Mouse (Mus musculus): ENCODE data around the gene Igfbp5. TPM values are rescaled to one million over a fixed set of nuclear protein-coding genes. Genes with fewer than 3 reads are reported as not detected.

Igfbp5 gene
- polyA plus RNA-seq, 1 experiment: 691 TPM

- TF ChIP-seq POLR2AphosphoS2 (IDR thresholded peaks at IDR 0.05; ENCODE audit: insufficient read length, low read depth) (no peak), SRF (IDR thresholded peaks at IDR 0.05; ENCODE audit: control insufficient read depth, insufficient read length, low read depth) (no peak), USF1 (IDR thresholded peaks at IDR 0.05; ENCODE audit: low read depth) (no peak), TCF12 (IDR thresholded peaks at IDR 0.05; ENCODE audit: insufficient read depth, poor library complexity, severe bottlenecking) (no peak), REST (IDR thresholded peaks at IDR 0.05; ENCODE audit: insufficient read depth, insufficient read length) (no peak), CEBPB (IDR thresholded peaks at IDR 0.05; ENCODE audit: insufficient read depth, poor library complexity, severe bottlenecking) (no peak), MYOG (IDR thresholded peaks at IDR 0.05; ENCODE audit: control insufficient read depth in 1 of 3, insufficient read depth in 1 of 3, insufficient read length in 2 of 3, low read depth in 2 of 3) (no peak), MAX (IDR thresholded peaks at IDR 0.05; ENCODE audit: low read depth) (no peak), POLR2A (IDR thresholded peaks at IDR 0.05; ENCODE audit: insufficient read length, low read depth) (no peak), TCF3 (IDR thresholded peaks at IDR 0.05; ENCODE audit: insufficient read length, low read depth) (no peak), MYOD1 (IDR thresholded peaks at IDR 0.05; ENCODE audit: control insufficient read depth in 1 of 3, insufficient read length in 2 of 3, low read depth in 2 of 3) (no peak), E2F4 (IDR thresholded peaks at IDR 0.05; ENCODE audit: insufficient read depth) (no peak)
- no peak overlapping the region for H3ac ChIP-seq (ENCODE audit: control insufficient read depth, insufficient read length)
- no peak overlapping the region for H3K4me2 ChIP-seq (ENCODE audit: low read depth)
- H3K27me3 ChIP-seq (ENCODE audit: control insufficient read depth, insufficient read depth, insufficient read length): no peaks in the 10 kb centered on the region
- peaks cover 11% of the 10 kb centered on the region for H3K79me2 ChIP-seq (ENCODE audit: control insufficient read depth, insufficient read depth)
- H3K4me3 ChIP-seq: no peak overlapping the region
- no peaks in the 10 kb centered on the region for H3K36me3 ChIP-seq (ENCODE audit: control insufficient read depth, insufficient read depth)
These were observed 45.8 kb downstream of the Igfbp5 start for GRCm38 (mm10) chr1:72828843-72829242.

- TF ChIP-seq POLR2A (IDR thresholded peaks at IDR 0.05; ENCODE audit: insufficient read length, low read depth) (no peak), MAX (IDR thresholded peaks at IDR 0.05; ENCODE audit: low read depth) (no peak), SRF (IDR thresholded peaks at IDR 0.05; ENCODE audit: control insufficient read depth, insufficient read length, low read depth) (no peak), MYOD1 (IDR thresholded peaks at IDR 0.05; ENCODE audit: control insufficient read depth in 1 of 3, insufficient read length in 2 of 3, low read depth in 2 of 3) (no peak), CEBPB (IDR thresholded peaks at IDR 0.05; ENCODE audit: insufficient read depth, poor library complexity, severe bottlenecking) (no peak), TCF12 (IDR thresholded peaks at IDR 0.05; ENCODE audit: insufficient read depth, poor library complexity, severe bottlenecking) (no peak), MYOG (IDR thresholded peaks at IDR 0.05; ENCODE audit: control insufficient read depth in 1 of 3, insufficient read depth in 1 of 3, insufficient read length in 2 of 3, low read depth in 2 of 3) (no peak), REST (IDR thresholded peaks at IDR 0.05; ENCODE audit: insufficient read depth, insufficient read length) (no peak), USF1 (IDR thresholded peaks at IDR 0.05; ENCODE audit: low read depth) (no peak), TCF3 (IDR thresholded peaks at IDR 0.05; ENCODE audit: insufficient read length, low read depth) (no peak), E2F4 (IDR thresholded peaks at IDR 0.05; ENCODE audit: insufficient read depth) (no peak)
- no peaks in the 10 kb centered on the region for H3K36me3 ChIP-seq (ENCODE audit: control insufficient read depth, insufficient read depth)
These were observed 47.0 kb downstream of the Igfbp5 start for GRCm38 (mm10) chr1:72827411-72828315.

GRCm38 (mm10) chr1:72826931-72827330, 47.8 kb downstream of the Igfbp5 start:
- Histone ChIP-seq H3K4me3 (peak overlapping the region; percentile 36), H3K4me2 (ENCODE audit: low read depth) (peak overlapping the region; percentile 30), H3ac (ENCODE audit: control insufficient read depth, insufficient read length) (no peak overlapping the region), H3K27me3 (ENCODE audit: control insufficient read depth, insufficient read depth, insufficient read length) (no peaks in the 10 kb centered on the region), H3K36me3 (ENCODE audit: control insufficient read depth, insufficient read depth) (no peaks in the 10 kb centered on the region), H3K79me2 (ENCODE audit: control insufficient read depth, insufficient read depth) (peaks cover 11% of the 10 kb centered on the region)
- no peak for TF ChIP-seq SRF (IDR thresholded peaks at IDR 0.05; ENCODE audit: control insufficient read depth, insufficient read length, low read depth)
- no peak for TF ChIP-seq POLR2A (IDR thresholded peaks at IDR 0.05; ENCODE audit: insufficient read length, low read depth)
- TF ChIP-seq E2F4 (IDR thresholded peaks at IDR 0.05; ENCODE audit: insufficient read depth): no peak
- no peak for TF ChIP-seq MYOG (IDR thresholded peaks at IDR 0.05; ENCODE audit: control insufficient read depth in 1 of 3, insufficient read depth in 1 of 3, insufficient read length in 2 of 3, low read depth in 2 of 3)
- TF ChIP-seq CEBPB (IDR thresholded peaks at IDR 0.05; ENCODE audit: insufficient read depth, poor library complexity, severe bottlenecking): no peak
- no peak for TF ChIP-seq TCF12 (IDR thresholded peaks at IDR 0.05; ENCODE audit: insufficient read depth, poor library complexity, severe bottlenecking)
- TF ChIP-seq POLR2AphosphoS2 (IDR thresholded peaks at IDR 0.05; ENCODE audit: insufficient read length, low read depth): no peak
- no peak for TF ChIP-seq REST (IDR thresholded peaks at IDR 0.05; ENCODE audit: insufficient read depth, insufficient read length)
- no peak for TF ChIP-seq TCF3 (IDR thresholded peaks at IDR 0.05; ENCODE audit: insufficient read length, low read depth)
- TF ChIP-seq USF1 (IDR thresholded peaks at IDR 0.05; ENCODE audit: low read depth): no peak
- no peak for TF ChIP-seq MYOD1 (IDR thresholded peaks at IDR 0.05; ENCODE audit: control insufficient read depth in 1 of 3, insufficient read length in 2 of 3, low read depth in 2 of 3)
- no peak for TF ChIP-seq MAX (IDR thresholded peaks at IDR 0.05; ENCODE audit: low read depth)

More at GRCm38 (mm10) chr1:72827411-72828315, 47.0 kb downstream of the Igfbp5 start:
- H3K4me2 ChIP-seq (ENCODE audit: low read depth): no peak overlapping the region
- no peaks in the 10 kb centered on the region for H3K27me3 ChIP-seq (ENCODE audit: control insufficient read depth, insufficient read depth, insufficient read length)
- H3ac ChIP-seq (ENCODE audit: control insufficient read depth, insufficient read length): no peak overlapping the region
- peaks cover 11% of the 10 kb centered on the region for H3K79me2 ChIP-seq (ENCODE audit: control insufficient read depth, insufficient read depth)
- H3K4me3 ChIP-seq: no peak overlapping the region

- H3ac ChIP-seq (ENCODE audit: control insufficient read depth, insufficient read length): no peak overlapping the region
- no peaks in the 10 kb centered on the region for H3K36me3 ChIP-seq (ENCODE audit: control insufficient read depth, insufficient read depth)
- no peak for TF ChIP-seq MYOG (IDR thresholded peaks at IDR 0.05; ENCODE audit: control insufficient read depth in 1 of 3, insufficient read depth in 1 of 3, insufficient read length in 2 of 3, low read depth in 2 of 3)
- TF ChIP-seq POLR2A (IDR thresholded peaks at IDR 0.05; ENCODE audit: insufficient read length, low read depth): no peak
- TF ChIP-seq TCF3 (IDR thresholded peaks at IDR 0.05; ENCODE audit: insufficient read length, low read depth): no peak
- TF ChIP-seq POLR2AphosphoS2 (IDR thresholded peaks at IDR 0.05; ENCODE audit: insufficient read length, low read depth): no peak
- TF ChIP-seq SRF (IDR thresholded peaks at IDR 0.05; ENCODE audit: control insufficient read depth, insufficient read length, low read depth): no peak
- TF ChIP-seq CEBPB (IDR thresholded peaks at IDR 0.05; ENCODE audit: insufficient read depth, poor library complexity, severe bottlenecking): no peak
- no peak for TF ChIP-seq MAX (IDR thresholded peaks at IDR 0.05; ENCODE audit: low read depth)
- H3K79me2 ChIP-seq (ENCODE audit: control insufficient read depth, insufficient read depth): peaks cover 11% of the 10 kb centered on the region
- H3K4me2 ChIP-seq (ENCODE audit: low read depth): peak overlapping the region; percentile 95
- H3K4me3 ChIP-seq: peak overlapping the region; percentile 36
- H3K27me3 ChIP-seq (ENCODE audit: control insufficient read depth, insufficient read depth, insufficient read length): no peaks in the 10 kb centered on the region
These were observed 48.2 kb downstream of the Igfbp5 start for GRCm38 (mm10) chr1:72826446-72826845.
